Mouse (Mus musculus) spleen, adult 18-20 months (tissue): ENCODE measurements around the gene Map2k2.
"Not testable (repeated sequence)": the region's sequence is repeated elsewhere in the genome, so short reads cannot be mapped to it uniquely, and the experiment has no call there.

Experiments used
- DNase-seq, 2 experiments: peaks; one replicate each; pipeline ENCODE4 v3.0.0; 2022; ENCODE audit warnings: mixed read lengths in 2 of 2

The Map2k2 gene

GRCm38 (mm10) chr10:81177491-81177925 is 71.8 kb downstream of the Map2k2 start:
- DNase-seq = no peak

DNA sequence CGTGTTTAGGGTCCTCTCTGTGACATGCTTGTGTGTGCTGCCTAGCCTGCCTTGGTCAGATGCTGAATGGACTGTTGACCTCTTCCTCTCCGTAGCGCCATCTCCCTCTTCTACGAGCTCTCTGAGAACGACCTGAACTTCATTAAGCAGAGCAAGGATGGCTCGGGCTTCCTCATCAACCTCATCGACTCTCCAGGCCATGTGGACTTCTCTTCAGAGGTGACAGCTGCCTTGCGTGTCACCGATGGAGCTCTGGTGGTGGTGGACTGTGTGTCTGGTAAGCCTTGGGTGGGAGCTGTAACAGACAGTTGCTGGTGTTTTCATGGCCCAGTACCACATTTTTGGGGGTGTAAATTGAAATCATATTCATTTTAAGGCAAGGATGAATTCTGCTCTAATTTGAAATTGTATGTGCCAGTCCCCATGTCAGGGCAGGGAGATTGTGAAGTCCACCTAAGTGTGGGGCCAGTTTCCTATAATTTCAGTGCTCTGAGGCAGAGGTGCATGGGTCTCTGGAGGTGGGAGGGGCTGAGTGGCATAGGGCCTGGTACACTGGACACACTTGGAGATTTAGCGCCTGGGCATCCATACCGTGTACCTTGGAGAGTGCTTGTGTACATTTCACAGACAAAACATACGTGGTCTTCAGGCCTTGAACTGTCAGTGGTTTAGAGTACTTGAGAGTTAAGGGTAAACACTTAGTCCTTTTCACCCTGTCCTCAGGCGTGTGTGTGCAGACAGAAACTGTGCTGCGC is 72.4 kb downstream of the Map2k2 start:
- peak in 1 of 2 experiments; percentile 62 for DNase-seq

- DNase-seq = no peak
Observed at GRCm38 (mm10) chr10:81178927-81179326, 73.2 kb downstream of the Map2k2 start.

- no peak for DNase-seq
Observed at GRCm38 (mm10) chr10:81179451-81180342, 74.0 kb downstream of the Map2k2 start.

GRCm38 (mm10) chr10:81180946-81181345 is 75.2 kb downstream of the Map2k2 start:
- no peak for DNase-seq

DNA sequence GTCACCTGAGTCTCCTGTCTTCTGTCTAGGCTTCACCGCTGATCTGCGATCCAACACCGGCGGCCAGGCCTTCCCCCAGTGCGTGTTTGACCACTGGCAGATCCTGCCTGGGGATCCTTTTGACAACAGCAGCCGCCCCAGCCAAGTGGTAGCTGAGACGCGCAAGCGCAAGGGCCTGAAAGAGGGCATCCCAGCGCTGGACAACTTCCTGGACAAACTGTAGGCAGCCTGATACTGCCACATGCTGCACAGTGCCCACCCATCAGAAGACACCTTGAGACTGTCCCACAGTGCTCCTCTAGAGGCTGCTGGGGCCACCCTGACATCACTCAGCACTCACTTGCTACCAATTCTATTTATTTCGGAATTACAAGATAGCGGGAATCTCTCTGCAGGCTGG is 76.1 kb downstream of the Map2k2 start:
- DNase-seq = not testable (repeated sequence)

GRCm38 (mm10) chr10:81182336-81183333 is 76.9 kb downstream of the Map2k2 start, which contains the start of gene Dapk3:
Gene Dapk3, plus strand, starts transcription at chr10:81183005.
- peak; percentile 89 to 90 for DNase-seq
